Mouse (Mus musculus) CH12.LX (cell line): ENCODE measurements at regions not wholly inside any gene's neighbourhood (a gene's known extent, or its start where the extent isn't known, plus 50 kb on each side); places are given as distances from the start of the nearest gene placed in this dataset.

Experiments used
- CHD2 ChIP-seq: IDR thresholded peaks from 2 replicates; pipeline ENCODE4 v1.6.1; 2011; ENCODE audit warnings: low read length, improper control_type of control experiment
- CTCF ChIP-seq, 2 experiments: IDR thresholded peaks in 1 of 2; conservative IDR thresholded peaks in 1 of 2; 2 replicates each; pipeline ENCODE4 v1.5.1; 2011 to 2012; ENCODE audit warnings: low read depth in 2 of 2, low read length in 2 of 2, improper control_type of control experiment in 1 of 2, inconsistent platforms in 1 of 2, mild to moderate bottlenecking in 1 of 2, moderate library complexity in 1 of 2
- EP300 ChIP-seq: IDR thresholded peaks from 2 replicates; pipeline ENCODE4 v1.6.1; 2011; ENCODE audit warnings: low read length, improper control_type of control experiment
- MAFK ChIP-seq: IDR thresholded peaks from 2 replicates; pipeline ENCODE4 v1.6.1; 2011; ENCODE audit warnings: low read length, improper control_type of control experiment; ENCODE audit not compliant: insufficient replicate concordance
- POLR2A ChIP-seq: IDR thresholded peaks from 2 replicates; pipeline ENCODE4 v1.6.1; 2011; ENCODE audit warnings: low read depth, mild to moderate bottlenecking, improper control_type of control experiment, low read length

DNA sequence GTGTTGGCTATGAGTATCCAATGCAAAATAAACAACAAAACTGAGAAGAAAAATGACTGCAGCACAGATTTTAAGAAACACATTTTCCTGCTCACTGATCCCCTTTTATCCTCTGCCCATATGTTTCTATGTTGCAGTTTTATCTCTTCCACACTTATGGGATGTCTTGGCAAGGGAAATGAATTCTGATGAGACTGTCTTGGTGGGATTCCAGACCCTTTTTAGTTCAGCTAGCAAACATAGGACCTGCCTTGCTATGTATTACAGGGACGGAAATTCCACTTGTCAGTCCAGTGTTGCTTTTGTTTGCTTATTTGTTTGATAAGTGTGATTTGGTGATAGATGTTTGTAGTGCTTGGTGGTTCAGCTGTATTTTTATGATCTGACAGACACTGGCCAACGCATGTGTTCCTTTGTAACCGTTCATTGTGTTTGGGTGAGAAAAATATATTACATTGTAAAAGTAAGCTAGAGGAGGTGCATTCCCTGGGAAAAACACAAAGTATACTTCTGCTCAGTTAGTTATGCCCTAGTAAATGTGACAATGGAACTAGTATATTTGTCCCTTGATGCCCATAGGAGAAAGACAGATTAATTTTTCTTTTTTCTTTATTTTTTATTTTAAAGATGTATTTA is 1516.2 kb downstream of the Tbl1xr1 start:
- TF ChIP-seq EP300, result no peak
- TF ChIP-seq MAFK, result no peak
- TF ChIP-seq CTCF (conservative IDR thresholded peaks at IDR 0.05 in 1 of 2, IDR thresholded peaks at IDR 0.05 in 1 of 2; ENCODE audit: low read depth in 2 of 2, low read length in 2 of 2), result no peak
- no peak for TF ChIP-seq CHD2
- no peak for TF ChIP-seq POLR2A
